Mouse (Mus musculus): ENCODE measurements at regions not wholly inside any gene's neighbourhood (a gene's known extent, or its start where the extent isn't known, plus 50 kb on each side); places are given as distances from the start of the nearest gene placed in this dataset.

DNA sequence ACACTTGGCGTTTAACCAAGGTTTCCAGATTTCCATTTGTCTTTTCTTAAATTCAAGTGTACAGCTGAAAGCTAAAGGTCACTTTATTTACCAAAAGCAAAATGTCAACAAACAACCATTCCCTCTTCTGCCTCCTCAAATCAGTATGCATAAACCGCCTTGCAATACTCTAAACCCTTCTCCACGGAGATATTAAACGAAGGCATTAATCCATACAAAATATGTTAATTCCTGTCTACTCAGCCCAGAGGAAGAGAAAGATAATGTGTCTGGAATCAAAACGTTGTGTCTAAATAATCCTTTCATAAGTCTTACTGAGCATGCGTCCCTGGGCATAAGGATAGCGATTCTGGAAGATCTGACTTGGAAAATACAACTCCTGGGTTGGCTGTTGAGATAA is 1506.5 kb downstream of the Stim2 start:
- H3K27me3 ChIP-seq (ENCODE audit: control insufficient read depth, insufficient read depth, insufficient read length): no peaks in the 10 kb centered on the region
- H3K4me3 ChIP-seq: no peak overlapping the region
- no peak overlapping the region for H3ac ChIP-seq (ENCODE audit: control insufficient read depth, insufficient read length)
- H3K79me2 ChIP-seq (ENCODE audit: control insufficient read depth, insufficient read depth): no peaks in the 10 kb centered on the region
- H3K36me3 ChIP-seq (ENCODE audit: control insufficient read depth, insufficient read depth): no peaks in the 10 kb centered on the region
- peak overlapping the region; percentile 10 for H3K4me2 ChIP-seq (ENCODE audit: low read depth)
- TF ChIP-seq MYOG (IDR thresholded peaks at IDR 0.05; ENCODE audit: control insufficient read depth in 1 of 3, insufficient read depth in 1 of 3, insufficient read length in 2 of 3, low read depth in 2 of 3) (no peak), CEBPB (IDR thresholded peaks at IDR 0.05; ENCODE audit: insufficient read depth, poor library complexity, severe bottlenecking) (no peak), TCF3 (IDR thresholded peaks at IDR 0.05; ENCODE audit: insufficient read length, low read depth) (no peak), POLR2AphosphoS2 (IDR thresholded peaks at IDR 0.05; ENCODE audit: insufficient read length, low read depth) (no peak), REST (IDR thresholded peaks at IDR 0.05; ENCODE audit: insufficient read depth, insufficient read length) (no peak), MAX (IDR thresholded peaks at IDR 0.05; ENCODE audit: low read depth) (no peak), TCF12 (IDR thresholded peaks at IDR 0.05; ENCODE audit: insufficient read depth, poor library complexity, severe bottlenecking) (no peak), SRF (IDR thresholded peaks at IDR 0.05; ENCODE audit: control insufficient read depth, insufficient read length, low read depth) (no peak)

DNA sequence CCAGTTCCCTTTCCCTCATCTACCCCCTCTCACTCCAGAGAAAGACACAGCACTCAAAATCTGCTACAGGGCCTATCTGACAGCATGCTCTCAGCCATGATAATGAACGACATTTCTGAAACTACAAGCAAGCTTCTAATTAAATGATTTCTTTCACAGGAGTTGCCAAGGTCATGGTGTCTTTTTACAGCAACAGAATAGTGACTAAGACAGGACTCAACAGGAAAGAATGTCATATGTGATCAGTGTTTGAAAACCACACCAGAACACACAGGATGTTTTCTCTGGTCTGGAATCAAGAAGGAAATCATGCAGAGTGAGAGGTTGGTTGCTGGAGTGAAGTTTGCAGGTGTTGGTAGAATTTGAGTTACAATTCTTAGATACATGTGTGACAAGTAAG is 1507.6 kb downstream of the Stim2 start:
- Histone ChIP-seq H3K27me3 (ENCODE audit: control insufficient read depth, insufficient read depth, insufficient read length) (no peaks in the 10 kb centered on the region), H3K4me3 (no peak overlapping the region), H3K79me2 (ENCODE audit: control insufficient read depth, insufficient read depth) (no peaks in the 10 kb centered on the region), H3K4me2 (ENCODE audit: low read depth) (peak overlapping the region; percentile 53), H3K36me3 (ENCODE audit: control insufficient read depth, insufficient read depth) (no peaks in the 10 kb centered on the region), H3ac (ENCODE audit: control insufficient read depth, insufficient read length) (no peak overlapping the region)
- TF ChIP-seq CEBPB (IDR thresholded peaks at IDR 0.05; ENCODE audit: insufficient read depth, poor library complexity, severe bottlenecking) (no peak), MYOD1 (IDR thresholded peaks at IDR 0.05; ENCODE audit: control insufficient read depth in 1 of 3, insufficient read length in 2 of 3, low read depth in 2 of 3) (no peak), TCF3 (IDR thresholded peaks at IDR 0.05; ENCODE audit: insufficient read length, low read depth) (no peak), E2F4 (IDR thresholded peaks at IDR 0.05; ENCODE audit: insufficient read depth) (no peak), POLR2AphosphoS2 (IDR thresholded peaks at IDR 0.05; ENCODE audit: insufficient read length, low read depth) (no peak), TCF12 (IDR thresholded peaks at IDR 0.05; ENCODE audit: insufficient read depth, poor library complexity, severe bottlenecking) (no peak), USF1 (IDR thresholded peaks at IDR 0.05; ENCODE audit: low read depth) (no peak), MAX (IDR thresholded peaks at IDR 0.05; ENCODE audit: low read depth) (no peak)

DNA sequence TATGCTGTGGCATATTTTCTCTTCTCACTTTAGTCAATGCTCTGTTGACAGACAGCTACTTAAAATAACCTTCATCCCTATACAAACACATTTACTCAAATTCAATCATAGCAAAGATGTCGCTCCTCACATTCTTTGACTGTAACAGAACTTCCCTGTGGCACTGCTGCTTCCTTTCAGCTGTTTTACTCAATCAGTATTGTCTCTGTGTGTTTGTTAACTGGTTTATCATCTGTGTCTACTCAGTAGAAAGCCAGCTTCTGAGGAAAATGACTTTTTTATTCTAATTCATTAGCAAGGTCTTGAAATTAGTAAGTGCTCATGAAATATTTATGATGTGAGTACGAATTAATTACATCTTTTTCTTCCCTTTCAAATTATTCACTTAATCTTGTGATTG is 1516.0 kb downstream of the Stim2 start:
- Histone ChIP-seq H3K79me2 (ENCODE audit: control insufficient read depth, insufficient read depth) (no peaks in the 10 kb centered on the region), H3K4me2 (ENCODE audit: low read depth) (no peak overlapping the region), H3ac (ENCODE audit: control insufficient read depth, insufficient read length) (no peak overlapping the region), H3K36me3 (ENCODE audit: control insufficient read depth, insufficient read depth) (no peaks in the 10 kb centered on the region), H3K27me3 (ENCODE audit: control insufficient read depth, insufficient read depth, insufficient read length) (no peaks in the 10 kb centered on the region), H3K4me3 (no peak overlapping the region)
- no peak for TF ChIP-seq MAX (IDR thresholded peaks at IDR 0.05; ENCODE audit: low read depth)
- no peak for TF ChIP-seq TCF12 (IDR thresholded peaks at IDR 0.05; ENCODE audit: insufficient read depth, poor library complexity, severe bottlenecking)
- TF ChIP-seq POLR2A (IDR thresholded peaks at IDR 0.05; ENCODE audit: insufficient read length, low read depth): no peak
- TF ChIP-seq E2F4 (IDR thresholded peaks at IDR 0.05; ENCODE audit: insufficient read depth): no peak

DNA sequence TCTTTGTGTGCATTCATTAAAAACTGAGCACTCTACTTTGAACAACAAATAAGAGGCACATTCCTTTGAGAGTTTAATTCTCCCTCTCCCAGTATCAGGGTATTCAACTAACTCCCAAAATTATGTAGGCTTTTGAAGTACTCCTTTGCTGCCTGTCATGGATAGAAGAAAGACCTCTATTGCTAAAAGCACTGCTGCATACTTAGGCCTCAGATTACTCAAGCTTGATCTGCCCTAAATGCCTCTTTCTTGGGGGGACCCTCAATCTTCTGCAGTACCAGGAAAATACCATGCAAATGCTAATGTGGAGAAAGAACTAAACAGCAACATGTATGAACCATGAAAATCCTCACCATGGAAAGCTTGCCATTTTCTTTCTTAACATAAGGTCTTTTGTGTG is 1552.9 kb downstream of the Stim2 start:
- Histone ChIP-seq H3K27me3 (ENCODE audit: control insufficient read depth, insufficient read depth, insufficient read length) (no peaks in the 10 kb centered on the region), H3K4me2 (ENCODE audit: low read depth) (no peak overlapping the region), H3ac (ENCODE audit: control insufficient read depth, insufficient read length) (no peak overlapping the region), H3K4me3 (no peak overlapping the region), H3K36me3 (ENCODE audit: control insufficient read depth, insufficient read depth) (no peaks in the 10 kb centered on the region), H3K79me2 (ENCODE audit: control insufficient read depth, insufficient read depth) (no peaks in the 10 kb centered on the region)
- TF ChIP-seq POLR2A (IDR thresholded peaks at IDR 0.05; ENCODE audit: insufficient read length, low read depth): no peak
- TF ChIP-seq TCF12 (IDR thresholded peaks at IDR 0.05; ENCODE audit: insufficient read depth, poor library complexity, severe bottlenecking): no peak
- no peak for TF ChIP-seq E2F4 (IDR thresholded peaks at IDR 0.05; ENCODE audit: insufficient read depth)
- TF ChIP-seq REST (IDR thresholded peaks at IDR 0.05; ENCODE audit: insufficient read depth, insufficient read length): no peak
- no peak for TF ChIP-seq SRF (IDR thresholded peaks at IDR 0.05; ENCODE audit: control insufficient read depth, insufficient read length, low read depth)
- no peak for TF ChIP-seq MYOD1 (IDR thresholded peaks at IDR 0.05; ENCODE audit: control insufficient read depth in 1 of 3, insufficient read length in 2 of 3, low read depth in 2 of 3)
- no peak for TF ChIP-seq USF1 (IDR thresholded peaks at IDR 0.05; ENCODE audit: low read depth)
- no peak for TF ChIP-seq MAX (IDR thresholded peaks at IDR 0.05; ENCODE audit: low read depth)
- TF ChIP-seq MYOG (IDR thresholded peaks at IDR 0.05; ENCODE audit: control insufficient read depth in 1 of 3, insufficient read depth in 1 of 3, insufficient read length in 2 of 3, low read depth in 2 of 3): no peak
- no peak for TF ChIP-seq TCF3 (IDR thresholded peaks at IDR 0.05; ENCODE audit: insufficient read length, low read depth)
- no peak for TF ChIP-seq POLR2AphosphoS2 (IDR thresholded peaks at IDR 0.05; ENCODE audit: insufficient read length, low read depth)
- no peak for TF ChIP-seq CEBPB (IDR thresholded peaks at IDR 0.05; ENCODE audit: insufficient read depth, poor library complexity, severe bottlenecking)
